Mouse (Mus musculus) natural killer cell, adult 2 months (primary cell): Measurements from ENCODE around the gene Rapgef2.

Source experiments
- DNase-seq, 2 experiments: peaks; one replicate each; pipeline ENCODE4 v3.0.0; 2022; ENCODE audit warnings: low spot score in 2 of 2

Rapgef2 gene

GRCm38 (mm10) chr3:79283031-79283430 is 3.3 kb downstream of the Rapgef2 start:
- no peak for DNase-seq

- DNase-seq = no peak
These were observed 10.3 kb downstream of the Rapgef2 start for GRCm38 (mm10) chr3:79275856-79276645.

GRCm38 (mm10) chr3:79273350-79273749 is 13.0 kb downstream of the Rapgef2 start:
- DNase-seq = no peak

GRCm38 (mm10) chr3:79272939-79273338 is 13.4 kb downstream of the Rapgef2 start:
- no peak for DNase-seq

GRCm38 (mm10) chr3:79270980-79271555 is 15.2 kb downstream of the Rapgef2 start:
- no peak for DNase-seq

- DNase-seq = no peak
These were observed 16.4 kb downstream of the Rapgef2 start for GRCm38 (mm10) chr3:79269872-79270271.

- no peak for DNase-seq
These were observed 19.3 kb downstream of the Rapgef2 start for GRCm38 (mm10) chr3:79266976-79267375.

- DNase-seq = no peak
These were observed 24.5 kb downstream of the Rapgef2 start for GRCm38 (mm10) chr3:79261816-79262316.

GRCm38 (mm10) chr3:79254023-79254422 is 32.3 kb downstream of the Rapgef2 start:
- no peak for DNase-seq

- DNase-seq = no peak
These were observed 32.9 kb downstream of the Rapgef2 start for GRCm38 (mm10) chr3:79253416-79253815.

GRCm38 (mm10) chr3:79252921-79253394 is 33.4 kb downstream of the Rapgef2 start:
- DNase-seq = no peak

- no peak for DNase-seq
These were observed 36.4 kb downstream of the Rapgef2 start for GRCm38 (mm10) chr3:79249955-79250354.

- no peak for DNase-seq
These were observed 37.6 kb downstream of the Rapgef2 start for GRCm38 (mm10) chr3:79248659-79249235.

- peak; percentile 35 to 50 for DNase-seq
These were observed 38.1 kb downstream of the Rapgef2 start for GRCm38 (mm10) chr3:79248208-79248607.

- DNase-seq = no peak
These were observed 42.0 kb downstream of the Rapgef2 start for GRCm38 (mm10) chr3:79244347-79244746.

- DNase-seq = no peak
These were observed 43.2 kb downstream of the Rapgef2 start for GRCm38 (mm10) chr3:79242922-79243705.

- no peak for DNase-seq
These were observed 44.0 kb downstream of the Rapgef2 start for GRCm38 (mm10) chr3:79242298-79242697.

- DNase-seq = peak in 1 of 2 experiments; percentile 13
These were observed 47.3 kb downstream of the Rapgef2 start for GRCm38 (mm10) chr3:79239066-79239462.

GRCm38 (mm10) chr3:79238456-79239065 is 47.8 kb downstream of the Rapgef2 start:
- no peak for DNase-seq

GRCm38 (mm10) chr3:79237619-79238342 is 48.5 kb downstream of the Rapgef2 start:
- DNase-seq = peak; percentile 78 to 81

GRCm38 (mm10) chr3:79234485-79234884 is 51.8 kb downstream of the Rapgef2 start:
- DNase-seq = no peak
